In genomic region chr7:138940256-138940611, GRCm38 (mm10) we compare ENCODE assay signal across 9 mouse cellular contexts. TPM values are rescaled to one million over a fixed set of nuclear protein-coding genes. Genes with fewer than 3 reads are reported as not detected.
DNase-seq lines count a peak whose midpoint lies in the region; ATAC-seq and TF ChIP-seq lines count a peak whose summit lies in the region.
"Had no signal": no experiment of that assay in that cellular context is flagged by ENCODE, and none has a peak within 500 bp of the region (broad histone marks: within the 10 kb centered on the region; RNA-seq: fewer than 3 reads in every experiment).

No protein-coding gene starts in this region.

- H3K9ac ChIP-seq in heart, embryonic 11.5 days (ENCODE audit: low read depth, low read length), result peak overlapping the region; percentile 36; the same call in 1 of the 2 replicates
- peak overlapping the region; percentile 35; the same call in 1 of the 2 replicates for H3K9ac ChIP-seq in stomach, postnatal 0 days (ENCODE audit: low read length)

- peaks cover 6% of the 10 kb centered on the region; the same call in 1 of the 2 replicates for H3K4me1 ChIP-seq in heart, embryonic 11.5 days (ENCODE audit: control insufficient read depth, insufficient read depth, low read length)
- H3K4me1 ChIP-seq in midbrain, embryonic 10.5 days, result peaks cover 14% of the 10 kb centered on the region
- no peaks in the 10 kb centered on the region for H3K4me1 ChIP-seq in stomach, postnatal 0 days (replicated peaks; ENCODE audit: control insufficient read depth, insufficient read depth)

- DNase-seq in heart, postnatal 36 days, result no peak
- DNase-seq in cerebellum, adult 18-20 months, result peak; percentile 73 to 74
- peak; percentile 61 to 69 for DNase-seq in frontal cortex, postnatal 10 days (ENCODE audit: low spot score in 2 of 2)
- peak; percentile 25 for DNase-seq in layer of hippocampus, adult 9-10 months (ENCODE audit: low spot score)
- peak; percentile 32 for DNase-seq in midbrain, embryonic 10.5 days (ENCODE audit: low spot score)
- no peak for DNase-seq in stomach, postnatal 0 days (ENCODE audit: low spot score)
- DNase-seq in spleen, adult 18-20 months, result no peak

- no peaks in the 10 kb centered on the region for H3K36me3 ChIP-seq in heart, embryonic 11.5 days (ENCODE audit: control insufficient read depth, insufficient read depth, low read length)
- H3K36me3 ChIP-seq in midbrain, embryonic 10.5 days, result no peaks in the 10 kb centered on the region
- H3K36me3 ChIP-seq in stomach, postnatal 0 days (ENCODE audit: control insufficient read depth, insufficient read depth, low read length), result no peaks in the 10 kb centered on the region

- peak overlapping the region; percentile 46 for H3K4me3 ChIP-seq in heart, embryonic 11.5 days (ENCODE audit: low read depth, low read length)
- peak overlapping the region; percentile 60 for H3K4me3 ChIP-seq in midbrain, embryonic 10.5 days
- H3K4me3 ChIP-seq in stomach, postnatal 0 days (ENCODE audit: low read depth, low read length), result peak overlapping the region; percentile 42

- H3K27me3 ChIP-seq in heart, embryonic 11.5 days (ENCODE audit: control insufficient read depth, insufficient read depth, low read length), result peaks cover 58% of the 10 kb centered on the region
- H3K27me3 ChIP-seq in midbrain, embryonic 10.5 days (ENCODE audit: low read depth, poor library complexity, severe bottlenecking), result peaks cover 72% of the 10 kb centered on the region
- H3K27me3 ChIP-seq in stomach, postnatal 0 days (ENCODE audit: control insufficient read depth, insufficient read depth, low read length), result peaks cover 11% of the 10 kb centered on the region

- WGBS in heart, embryonic 11.5 days (ENCODE audit: insufficient replicate concordance), result 1% methylated on average over 17 of the region's 17 CpGs
- 3% methylated on average over 17 of the region's 17 CpGs for WGBS in midbrain, embryonic 10.5 days
- WGBS in stomach, postnatal 0 days, result 2% methylated on average over 17 of the region's 17 CpGs

- TF ChIP-seq CTCF in stomach, postnatal 0 days (IDR thresholded peaks at IDR 0.05; ENCODE audit: low read depth), result no peak

- intact Hi-C loops in heart, postnatal 36 days (cut with DNase I), result no loop called here

- H3K4me2 ChIP-seq in heart, embryonic 11.5 days, result peak overlapping the region; percentile 90
- H3K4me2 ChIP-seq in stomach, postnatal 0 days (replicated peaks; ENCODE audit: low read depth), result peak overlapping the region; percentile 64

- peaks cover 4% of the 10 kb centered on the region; the same call in 1 of the 2 replicates for H3K9me3 ChIP-seq in heart, embryonic 11.5 days (replicated peaks; ENCODE audit: control insufficient read depth, low read length)
- H3K9me3 ChIP-seq in midbrain, embryonic 10.5 days (replicated peaks), result no peaks in the 10 kb centered on the region
- H3K9me3 ChIP-seq in stomach, postnatal 0 days (ENCODE audit: control insufficient read depth, low read length), result no peaks in the 10 kb centered on the region

- no peak overlapping the region for H3K27ac ChIP-seq in heart, embryonic 11.5 days (ENCODE audit: low read depth, low read length)
- no peak overlapping the region for H3K27ac ChIP-seq in midbrain, embryonic 10.5 days (replicated peaks)
- no peak overlapping the region for H3K27ac ChIP-seq in stomach, postnatal 0 days (replicated peaks)

- no peak for ATAC-seq in heart, embryonic 11.5 days (replicated peaks; ENCODE audit: insufficient number of reproducible peaks, low FRiP score, low TSS enrichment)
- ATAC-seq in stomach, postnatal 0 days (ENCODE audit: low FRiP score, low TSS enrichment), result no peak

- TF ChIP-seq EP300 in stomach, postnatal 0 days (optimal IDR thresholded peaks at IDR 0.05), result no peak

RNA-seq across cellular contexts. Expression of gene Jakmip3, which starts 0.3 kb away (rescaled TPM):
- 0.13 and 0.59 TPM in 2 replicates for polyA plus RNA-seq in heart, embryonic 11.5 days (2014; fragmentation: Nextera tagmentation; extraction: Ambion mirVana)
- total RNA-seq in heart, postnatal 36 days (2021), result under 1 TPM; 0.14 to 0.53 TPM
- 0.58 and 1.1 TPM in 2 replicates for polyA plus RNA-seq in midbrain, embryonic 10.5 days (2016; fragmentation: Nextera tagmentation; extraction: Ambion mirVana)
- polyA plus RNA-seq in stomach, postnatal 0 days (2015; fragmentation: Nextera tagmentation; extraction: Ambion mirVana), result 0.13 and 0.17 TPM in 2 replicates
- total RNA-seq: CH12.LX had no signal

RNA-seq across cellular contexts. Expression of gene Bnip3, which starts 30.9 kb away (rescaled TPM):
- polyA plus RNA-seq in heart, embryonic 11.5 days (2014; fragmentation: Nextera tagmentation; extraction: Ambion mirVana), result 306 and 317 TPM in 2 replicates
- total RNA-seq in heart, postnatal 36 days (2021), result 100 to 1,000 TPM; 306 to 356 TPM
- 100 and 133 TPM in 2 replicates for polyA plus RNA-seq in midbrain, embryonic 10.5 days (2016; fragmentation: Nextera tagmentation; extraction: Ambion mirVana)
- 113 TPM in 2 replicates for polyA plus RNA-seq in stomach, postnatal 0 days (2015; fragmentation: Nextera tagmentation; extraction: Ambion mirVana)

Comparison
In these comparisons a context has a peak if more than half of its experiments do, and no peak if none do; other contexts are left out.
1. DNase-seq: peak in cerebellum, adult 18-20 months (2 of 2), frontal cortex, postnatal 10 days (2 of 2), layer of hippocampus, adult 9-10 months (single experiment) and midbrain, embryonic 10.5 days (single experiment); none in heart, postnatal 36 days (0 of 2), stomach, postnatal 0 days (single experiment) and spleen, adult 18-20 months (0 of 2).
2. Peak in every context shown above with its lines, with median percentiles within 50 percentile points of each other: H3K4me3 ChIP-seq.